Mouse (Mus musculus) stomach, postnatal 0 days (tissue): Measurements from ENCODE around the gene Agtrap. TPM values are rescaled to one million over a fixed set of nuclear protein-coding genes. Genes with fewer than 3 reads are reported as not detected.
"Not testable (repeated sequence)": the region's sequence is repeated elsewhere in the genome, so short reads cannot be mapped to it uniquely, and the experiment has no call there.

ENCODE experiments used
- ATAC-seq: fragments of 200-750 bp; cut with Nextera tagmentation; 2 replicates; pipeline ENCODE4 v1.8.0; 2017; ENCODE audit not compliant: low FRiP score, low TSS enrichment
- DNase-seq: peaks from one replicate; pipeline ENCODE4 v3.0.0-alpha.2; 2016; ENCODE audit warnings: low spot score
- H3K27ac ChIP-seq: fragments of 300-500 bp; sonication (generic); replicated peaks from 2 replicates; pipeline ENCODE4 v1.5.1; 2014; ENCODE audit warnings: mild to moderate bottlenecking, control low read depth
- H3K27me3 ChIP-seq: fragments of 300-500 bp; sonication (generic); 2 replicates; pipeline ENCODE4 v1.6.1; 2014; ENCODE audit warnings: low read length; ENCODE audit not compliant: control insufficient read depth, insufficient read depth
- H3K36me3 ChIP-seq: fragments of 300-500 bp; sonication (generic); 2 replicates; pipeline ENCODE4 v1.6.1; 2014; ENCODE audit warnings: low read length, mixed read lengths; ENCODE audit not compliant: control insufficient read depth, insufficient read depth
- H3K4me1 ChIP-seq: fragments of 300-500 bp; sonication (generic); replicated peaks from 2 replicates; pipeline ENCODE4 v1.6.1; 2014; ENCODE audit warnings: antibody characterized with exemption; ENCODE audit not compliant: control insufficient read depth, insufficient read depth
- H3K4me2 ChIP-seq: fragments of 300-500 bp; sonication (generic); replicated peaks from 2 replicates; pipeline ENCODE4 v1.6.1; 2014; ENCODE audit warnings: low read depth, mild to moderate bottlenecking, control low read depth, moderate library complexity
- H3K4me3 ChIP-seq: fragments of 300-500 bp; sonication (generic); 2 replicates; pipeline ENCODE4 v1.5.1; 2014; ENCODE audit warnings: low read depth, low read length, control low read depth
- H3K9ac ChIP-seq: fragments of 300-500 bp; sonication (generic); 2 replicates; pipeline ENCODE4 v1.6.1; 2014; ENCODE audit warnings: mild to moderate bottlenecking, low read length, control low read depth, mixed read lengths
- H3K9me3 ChIP-seq: fragments of 300-500 bp; sonication (generic); 2 replicates; pipeline ENCODE4 v1.6.1; 2016; ENCODE audit warnings: low read length; ENCODE audit not compliant: control insufficient read depth
- CTCF ChIP-seq: IDR thresholded peaks from 2 replicates; pipeline ENCODE4 v1.5.1; 2016; ENCODE audit warnings: antibody characterized with exemption, low read depth, mild to moderate bottlenecking, moderate library complexity
- EP300 ChIP-seq: optimal IDR thresholded peaks from 2 replicates; pipeline ENCODE3; 2016; ENCODE audit warnings: antibody characterized with exemption
- WGBS: fragments of 180-500 bp; shearing (Covaris S2); extraction: QIAGEN DNeasy Blood & Tissue Kit; methylation state at CpG from one replicate; pipeline ENCODE4 v1.1.7; 2014; 5-methylcytosine and 5-hydroxymethylcytosine counted together
- polyA plus RNA-seq: library from polyadenylated mRNA; unstranded; fragments of >200 nt; fragmentation: Nextera tagmentation; extraction: Ambion mirVana; gene quantifications from 2 replicates; pipeline ENCODE4 v1.2.1, GENCODE M21; 2015

The Agtrap gene
- polyA plus RNA-seq, 1 experiment from 2014 or later = 26.9 TPM

- 63% methylated on average over 2 of the region's 2 CpGs for WGBS
- Histone ChIP-seq H3K4me3 (no peak overlapping the region), H3K4me2 (no peak overlapping the region), H3K9me3 (no peaks in the 10 kb centered on the region), H3K36me3 (peaks cover 44% of the 10 kb centered on the region), H3K9ac (no peak overlapping the region), H3K27me3 (no peaks in the 10 kb centered on the region), H3K4me1 (no peaks in the 10 kb centered on the region), H3K27ac (no peak overlapping the region)
- peak; percentile 34 for DNase-seq
- ATAC-seq = peak; percentile 63
- TF ChIP-seq CTCF (no peak), EP300 (no peak)
These were observed 34.9 kb downstream of the Agtrap start for GRCm38 (mm10) chr4:148052976-148053375.

- Histone ChIP-seq H3K4me1 (no peaks in the 10 kb centered on the region), H3K36me3 (peaks cover 46% of the 10 kb centered on the region), H3K4me3 (no peak overlapping the region), H3K9me3 (no peaks in the 10 kb centered on the region), H3K4me2 (no peak overlapping the region), H3K9ac (no peak overlapping the region), H3K27me3 (no peaks in the 10 kb centered on the region), H3K27ac (no peak overlapping the region)
- TF ChIP-seq EP300 (no peak), CTCF (no peak)
- WGBS = 91% methylated on average over 11 of the region's 11 CpGs
- no peak for DNase-seq
- no peak for ATAC-seq
These were observed 35.9 kb downstream of the Agtrap start for GRCm38 (mm10) chr4:148051886-148052285.

DNA sequence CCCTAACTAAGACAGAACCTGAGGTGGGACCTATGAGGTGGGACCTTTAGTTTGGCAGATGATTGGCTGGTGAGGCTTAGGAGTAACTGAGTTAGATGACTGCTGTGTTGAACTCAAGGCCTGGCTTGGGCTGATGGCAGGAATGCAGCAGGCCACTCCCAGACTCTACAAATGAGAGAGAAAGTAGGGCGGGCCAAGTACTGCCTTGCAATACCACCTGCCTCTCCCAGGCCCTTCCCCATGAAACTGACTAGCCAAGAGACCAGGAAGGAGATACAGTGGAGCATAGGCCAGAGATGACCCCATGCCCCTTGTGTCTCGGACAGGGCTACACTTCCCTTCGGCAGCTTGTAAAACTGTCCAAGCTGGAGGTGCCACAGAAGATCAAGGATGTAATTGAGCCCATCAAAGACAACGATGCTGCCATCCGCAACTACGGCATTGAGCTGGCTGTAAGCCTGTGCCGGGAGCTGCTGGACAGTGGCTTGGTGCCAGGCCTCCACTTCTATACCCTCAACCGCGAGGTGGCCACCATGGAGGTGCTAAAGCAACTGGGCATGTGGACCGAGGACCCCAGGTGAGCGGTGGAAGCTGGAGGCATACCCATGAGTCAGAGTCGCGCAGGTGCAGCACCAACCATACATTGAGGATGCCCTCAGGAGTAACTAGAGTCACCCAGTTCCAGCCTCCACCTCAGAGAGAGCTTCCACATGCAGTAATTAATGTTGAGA lies 36.6 kb downstream of the Agtrap start:
- Histone ChIP-seq H3K4me1 (no peaks in the 10 kb centered on the region), H3K27ac (no peak overlapping the region), H3K27me3 (no peaks in the 10 kb centered on the region), H3K4me2 (no peak overlapping the region), H3K4me3 (no peak overlapping the region), H3K9me3 (no peaks in the 10 kb centered on the region), H3K9ac (no peak overlapping the region), H3K36me3 (peaks cover 44% of the 10 kb centered on the region)
- TF ChIP-seq CTCF (no peak), EP300 (no peak)
- DNase-seq = peak; percentile 27
- WGBS = 93% methylated on average over 13 of the region's 13 CpGs
- no peak for ATAC-seq

- not testable (repeated sequence) for H3K4me2 ChIP-seq, H3K9ac ChIP-seq, H3K9me3 ChIP-seq, H3K4me3 ChIP-seq, H3K4me1 ChIP-seq, H3K27me3 ChIP-seq, ATAC-seq, H3K27ac ChIP-seq
- peak; percentile 12 for DNase-seq
- H3K36me3 ChIP-seq = peaks cover 38% of the 10 kb centered on the region
- WGBS = 76% methylated on average over 3 of the region's 3 CpGs
These were observed 37.4 kb downstream of the Agtrap start for GRCm38 (mm10) chr4:148050396-148050914.

DNA sequence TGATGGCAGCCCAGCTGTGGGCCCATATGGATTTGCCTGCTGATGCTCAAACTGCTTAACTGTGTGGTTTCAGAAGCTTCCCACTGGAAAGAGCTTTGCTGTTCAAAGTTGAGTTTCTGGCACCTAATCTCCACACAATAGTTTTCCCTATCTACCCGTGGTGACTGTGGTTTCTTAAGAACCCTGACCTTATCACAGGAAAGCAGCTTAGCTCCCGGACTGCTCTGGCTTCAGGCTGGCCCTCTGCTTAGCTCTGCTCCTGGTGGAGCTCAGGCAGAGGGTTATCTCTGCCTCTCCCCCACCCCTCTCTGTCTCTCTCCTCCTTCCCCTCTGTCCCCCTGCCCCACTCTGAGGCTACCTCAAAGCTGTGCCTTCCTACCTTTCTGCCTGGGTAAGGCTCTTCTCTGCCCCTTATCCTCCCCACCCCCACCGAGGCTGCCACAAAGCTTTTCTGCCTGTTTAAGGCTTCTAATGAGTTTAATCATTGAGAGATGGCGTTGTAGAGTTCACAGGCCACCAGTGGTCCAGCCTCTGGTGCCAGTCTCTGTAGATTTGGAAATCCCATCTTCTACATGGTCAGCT lies 41.3 kb downstream of the Agtrap start:
- DNase-seq = peak; percentile 38

DNA sequence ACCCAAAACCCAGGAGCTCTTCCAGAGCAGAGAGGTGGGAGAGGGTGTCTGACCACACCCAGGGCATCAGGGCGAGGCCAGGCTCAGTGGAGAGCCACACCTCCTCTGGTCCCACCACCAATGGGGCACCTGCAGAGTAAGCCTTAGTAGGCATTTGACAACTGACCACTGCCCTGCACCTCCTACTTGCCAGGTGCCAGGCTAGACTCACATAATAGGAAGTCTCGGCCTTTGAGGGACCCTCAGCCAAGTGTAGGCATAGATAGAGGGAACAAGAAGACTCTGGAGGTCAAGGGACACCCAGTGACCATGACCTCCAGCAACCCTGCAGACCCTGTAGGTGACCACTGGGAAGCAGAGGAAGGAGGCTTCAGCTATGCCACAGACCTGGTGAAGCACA lies 43.7 kb downstream of the Agtrap start:
- Histone ChIP-seq H3K27me3 (no peaks in the 10 kb centered on the region), H3K4me3 (no peak overlapping the region), H3K9ac (no peak overlapping the region), H3K27ac (no peak overlapping the region), H3K4me2 (no peak overlapping the region), H3K4me1 (peaks cover 7% of the 10 kb centered on the region), H3K9me3 (no peaks in the 10 kb centered on the region), H3K36me3 (peaks cover 16% of the 10 kb centered on the region)
- WGBS = 85% methylated on average over 2 of the region's 2 CpGs
- DNase-seq = no peak
- no peak for ATAC-seq
- TF ChIP-seq CTCF (no peak), EP300 (no peak)

More for the DNA sequence above, 41.3 kb downstream of the Agtrap start:
- Histone ChIP-seq H3K36me3 (peaks cover 27% of the 10 kb centered on the region), H3K4me1 (no peaks in the 10 kb centered on the region; the same call in 1 of the 2 replicates), H3K9me3 (no peaks in the 10 kb centered on the region), H3K4me2 (no peak overlapping the region), H3K4me3 (no peak overlapping the region), H3K9ac (no peak overlapping the region), H3K27ac (0 out of 2 replicates have a peak overlapping the region, but pooled peaks have one; percentile 24), H3K27me3 (no peaks in the 10 kb centered on the region)
- ATAC-seq = 0 out of 2 replicates have a peak, but pooled peaks have one; percentile 30
- TF ChIP-seq CTCF = no peak
- TF ChIP-seq EP300 = no peak
- WGBS = 48% methylated on average over 4 of the region's 4 CpGs

- DNase-seq, H3K27ac ChIP-seq, H3K9me3 ChIP-seq, H3K4me1 ChIP-seq, H3K27me3 ChIP-seq, H3K4me2 ChIP-seq, ATAC-seq, H3K9ac ChIP-seq, H3K4me3 ChIP-seq: not testable (repeated sequence)
- 83% methylated on average over 6 of the region's 8 CpGs for WGBS
- H3K36me3 ChIP-seq = peaks cover 14% of the 10 kb centered on the region
These were observed 44.5 kb downstream of the Agtrap start for GRCm38 (mm10) chr4:148043327-148043726.
